Mouse (Mus musculus) heart, postnatal 0 days (tissue): ENCODE data around the gene Calm5. TPM values are rescaled to one million over a fixed set of nuclear protein-coding genes. Genes with fewer than 3 reads are reported as not detected.

Experiments used
- ATAC-seq: fragments of 200-750 bp; cut with Nextera tagmentation; 2 replicates; pipeline ENCODE4 v1.8.0; 2017; ENCODE audit warnings: low read depth, moderate number of reproducible peaks, moderate library complexity; ENCODE audit not compliant: insufficient read depth
- DNase-seq: peaks from one replicate; pipeline ENCODE4 v3.0.0-alpha.2; 2016; ENCODE audit warnings: low spot score
- H3K27ac ChIP-seq: fragments of 300-500 bp; sonication (generic); 2 replicates; pipeline ENCODE4 v1.5.1; 2014; ENCODE audit warnings: low read depth, mild to moderate bottlenecking
- H3K27me3 ChIP-seq: fragments of 300-500 bp; sonication (generic); 2 replicates; pipeline ENCODE4 v1.6.1; 2014; ENCODE audit warnings: low read length, mixed read lengths; ENCODE audit not compliant: control insufficient read depth, insufficient read depth
- H3K36me3 ChIP-seq: fragments of 300-500 bp; sonication (generic); replicated peaks from 2 replicates; pipeline ENCODE4 v1.6.1; 2014; ENCODE audit warnings: low read length, mixed read lengths; ENCODE audit not compliant: control insufficient read depth, insufficient read depth
- H3K4me1 ChIP-seq: fragments of 300-500 bp; sonication (generic); 2 replicates; pipeline ENCODE4 v1.6.1; 2014; ENCODE audit warnings: antibody characterized with exemption; ENCODE audit not compliant: control insufficient read depth, insufficient read depth
- H3K4me2 ChIP-seq: fragments of 300-500 bp; sonication (generic); 2 replicates; pipeline ENCODE4 v1.6.1; 2014; ENCODE audit warnings: low read depth, mild to moderate bottlenecking, low read length, moderate library complexity
- H3K4me3 ChIP-seq: fragments of 300-500 bp; sonication (generic); 2 replicates; pipeline ENCODE4 v1.5.1; 2014; ENCODE audit warnings: low read depth, low read length
- H3K9ac ChIP-seq: fragments of 300-500 bp; sonication (generic); replicated peaks from 2 replicates; pipeline ENCODE4 v1.6.1; 2014; ENCODE audit warnings: low read depth, low read length, mixed read lengths
- H3K9me3 ChIP-seq: fragments of 300-500 bp; sonication (generic); replicated peaks from 2 replicates; pipeline ENCODE4 v1.6.1; 2016; ENCODE audit warnings: low read length; ENCODE audit not compliant: control insufficient read depth
- CTCF ChIP-seq: IDR thresholded peaks from 2 replicates; pipeline ENCODE4 v1.5.1; 2016; ENCODE audit warnings: antibody characterized with exemption, control low read depth, low read depth
- EP300 ChIP-seq: IDR thresholded peaks from 2 replicates; pipeline ENCODE4 v1.6.1; 2016; ENCODE audit warnings: antibody characterized with exemption, low read depth
- WGBS: fragments of 180-500 bp; shearing (Covaris S2); extraction: QIAGEN DNeasy Blood & Tissue Kit; methylation state at CpG from one replicate; pipeline ENCODE4 v1.1.7; 2014; 5-methylcytosine and 5-hydroxymethylcytosine counted together
- polyA plus RNA-seq: library from polyadenylated mRNA; unstranded; fragments of >200 nt; fragmentation: Nextera tagmentation; extraction: Ambion mirVana; gene quantifications from 2 replicates; pipeline ENCODE4 v1.2.1, GENCODE M21; 2015
- total RNA-seq: library from RNA; depleted of rRNA; stranded (reverse); fragments of >200 nt; gene quantifications from 2 replicates; pipeline ENCODE4 v1.2.3, GENCODE M21; 2014; ENCODE audit warnings: low replicate concordance; rRNA removed

Calm5 gene
- total and polyA plus RNA-seq, 2 experiments from 2014 or later = not detected

- 89% methylated on average over 9 of the region's 9 CpGs for WGBS
- H3K4me1 ChIP-seq = no peaks in the 10 kb centered on the region
- no peak overlapping the region for H3K4me3 ChIP-seq
- DNase-seq = no peak
- no peaks in the 10 kb centered on the region for H3K9me3 ChIP-seq
- H3K27me3 ChIP-seq = no peaks in the 10 kb centered on the region
- H3K27ac ChIP-seq = no peak overlapping the region
- H3K4me2 ChIP-seq = no peak overlapping the region
- no peaks in the 10 kb centered on the region for H3K36me3 ChIP-seq
- no peak overlapping the region for H3K9ac ChIP-seq
- ATAC-seq = no peak
- TF ChIP-seq EP300 (no peak), CTCF (no peak)
Measured at GRCm38 (mm10) chr13:3899301-3899700, 45.3 kb downstream of the Calm5 start.

Other genes starting within 250 kb of the Calm5 start
- 9.8 and 11.2 TPM in 2 replicates for gene Fam208b, start 243.1 kb upstream of the Calm5 start, total RNA-seq
- gene Fam208b, start 243.1 kb upstream of the Calm5 start, polyA plus RNA-seq = 4.4 and 5.0 TPM in 2 replicates
- gene Asb13, start 220.1 kb upstream of the Calm5 start, total RNA-seq = 2.2 and 3.2 TPM in 2 replicates
- gene Asb13, start 220.1 kb upstream of the Calm5 start, polyA plus RNA-seq = 4.3 TPM in 2 replicates
- gene Calml3, start 49.9 kb upstream of the Calm5 start, total RNA-seq = not detected in 2 replicates
- gene Calml3, start 49.9 kb upstream of the Calm5 start, polyA plus RNA-seq = not detected in 2 replicates
- not detected in 2 replicates for gene Calm4, start 16.4 kb upstream of the Calm5 start, total RNA-seq
- not detected in 2 replicates for gene Calm4, start 16.4 kb upstream of the Calm5 start, polyA plus RNA-seq
- 27.7 and 38.7 TPM in 2 replicates for gene Net1, start 64.0 kb downstream of the Calm5 start, total RNA-seq
- gene Net1, start 64.0 kb downstream of the Calm5 start, polyA plus RNA-seq = 17.2 and 22.3 TPM in 2 replicates
- not detected in 2 replicates for gene Tubal3, start 64.1 kb downstream of the Calm5 start, total RNA-seq
- not detected in 2 replicates for gene Tubal3, start 64.1 kb downstream of the Calm5 start, polyA plus RNA-seq
- not detected in 2 replicates for gene Ucn3, start 91.2 kb downstream of the Calm5 start, total RNA-seq
- gene Ucn3, start 91.2 kb downstream of the Calm5 start, polyA plus RNA-seq = not detected in 2 replicates
- 5.2 and 6.3 TPM in 2 replicates for gene Akr1c14, start 194.8 kb downstream of the Calm5 start, total RNA-seq
- 2.7 and 3.0 TPM in 2 replicates for gene Akr1c14, start 194.8 kb downstream of the Calm5 start, polyA plus RNA-seq